Mouse (Mus musculus): ENCODE measurements around the gene Pus7.

- no peak for TF ChIP-seq CTCF (conservative IDR thresholded peaks at IDR 0.05; ENCODE audit: low read length)
- TF ChIP-seq POU5F1 (IDR thresholded peaks at IDR 0.05; ENCODE audit: borderline replicate concordance, low read length), result no peak
Measured at GRCm38 (mm10) chr5:23721956-23722355, 61.6 kb downstream of the Pus7 start.

Measured in E14TG2a.4 (cell line).